Mouse (Mus musculus) gastrocnemius, postnatal 14 days (tissue): Measurements from ENCODE around the gene Gm6176. TPM values are rescaled to one million over a fixed set of nuclear protein-coding genes. Genes with fewer than 3 reads are reported as not detected.
"Not testable (repeated sequence)": the region's sequence is repeated elsewhere in the genome, so short reads cannot be mapped to it uniquely, and the experiment has no call there.

ENCODE experiments used
- DNase-seq: peaks from one replicate; pipeline ENCODE4 v3.0.0; 2021; ENCODE audit warnings: mixed read lengths
- intact Hi-C: fragments of 180-260 bp; cut with DNase I; formaldehyde crosslinking; loops from one replicate; pipeline ENCODE4 v1.15.1; 2025; ENCODE audit warnings: low total_unique reads
- long read RNA-seq, 2 experiments: library from polyadenylated mRNA; stranded (forward); transcript quantifications; one replicate each; pipeline ENCODE4 v2.0.0; 2021
- total RNA-seq, 2 experiments: library from RNA; stranded (reverse); gene quantifications; 2 replicates each; pipeline ENCODE4 v1.2.3; 2021

The Gm6176 gene
- not detected for total RNA-seq
- long read RNA-seq, experiment 1: 0 reads
- long read RNA-seq, experiment 2: 0 reads

GRCm38 (mm10) chr7:22056205-22056604, at the start of gene Gm6176:
Gene Gm6176, minus strand, starts transcription at chr7:22056305.
- DNase-seq, intact Hi-C loops: not testable (repeated sequence)

GRCm38 (mm10) chr7:22068757-22069156, 12.7 kb upstream of the Gm6176 start, which contains the start of gene Vmn1r139:
Gene Vmn1r139, plus strand, starts transcription at chr7:22069057.
- DNase-seq, intact Hi-C loops: not testable (repeated sequence)

GRCm38 (mm10) chr7:22028797-22029196, 27.3 kb downstream of the Gm6176 start, which contains the start of gene Vmn1r138:
Gene Vmn1r138, minus strand, starts transcription at chr7:22028897.
- intact Hi-C loops, DNase-seq: not testable (repeated sequence)

Other genes starting within 250 kb of the Gm6176 start
- not detected for gene Vmn1r135, start 224.0 kb downstream of the Gm6176 start, total RNA-seq
- gene Gm5725, start 212.0 kb downstream of the Gm6176 start, total RNA-seq: not detected
- gene Gm5891, start 135.0 kb downstream of the Gm6176 start, total RNA-seq: not detected
- gene Vmn1r137, start 61.7 kb downstream of the Gm6176 start, total RNA-seq: not detected
- gene Vmn1r138, start 27.4 kb downstream of the Gm6176 start, total RNA-seq: not detected
- not detected for gene Vmn1r139, start 12.8 kb upstream of the Gm6176 start, total RNA-seq
- gene Gm16451, start 61.9 kb upstream of the Gm6176 start, total RNA-seq: not detected
- not detected for gene Gm10666, start 78.4 kb upstream of the Gm6176 start, total RNA-seq
- not detected for gene Vmn1r142, start 107.7 kb upstream of the Gm6176 start, total RNA-seq
- not detected for gene Vmn1r143, start 133.1 kb upstream of the Gm6176 start, total RNA-seq
- gene Gm8653, start 145.0 kb upstream of the Gm6176 start, total RNA-seq: not detected
- gene Gm8453, start 173.2 kb upstream of the Gm6176 start, total RNA-seq: not detected